Mouse (Mus musculus) NIH3T3 (cell line): ENCODE measurements around the gene BC005537.
"Not testable (repeated sequence)": the region's sequence is repeated elsewhere in the genome, so short reads cannot be mapped to it uniquely, and the experiment has no call there.

ENCODE experiments used
- DNase-seq: peaks from one replicate; pipeline ENCODE4 v3.0.0-alpha.2; 2012; ENCODE audit warnings: low read depth

Gene BC005537

DNA sequence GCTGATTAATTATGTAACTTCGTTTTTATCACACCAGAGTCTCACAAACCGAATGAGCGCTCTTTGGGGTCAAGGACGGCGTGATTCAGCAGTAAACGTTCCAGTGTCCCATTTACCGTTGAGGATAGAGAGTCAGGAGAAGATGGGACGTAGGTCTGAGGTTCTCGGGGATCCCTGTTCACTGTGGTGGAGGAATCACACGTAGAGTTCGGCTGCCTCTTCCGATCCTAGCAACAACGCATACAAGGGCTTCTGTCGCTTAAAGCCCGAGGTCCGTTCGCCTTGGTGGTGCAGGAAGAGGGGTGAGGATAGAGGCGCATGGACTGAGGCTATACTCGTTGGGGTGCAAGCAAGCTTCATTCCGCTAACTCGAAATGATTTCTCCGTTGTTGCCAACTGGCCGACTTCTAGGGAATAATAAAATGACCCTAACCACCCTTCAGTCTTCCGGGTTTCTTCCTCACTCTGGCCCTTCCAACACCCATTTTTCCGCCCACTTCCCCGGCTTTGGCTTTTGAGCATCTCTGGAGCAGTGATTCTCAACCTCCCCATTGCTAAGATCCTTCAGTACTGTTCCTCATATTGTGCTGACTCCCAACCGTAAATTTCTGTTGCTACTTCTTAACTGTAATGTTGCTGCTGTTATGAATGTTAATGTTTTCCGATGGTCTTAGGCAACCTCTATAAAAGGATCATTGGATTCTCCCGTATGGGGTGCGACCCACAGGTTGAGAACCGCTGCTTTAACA lies 1.4 kb upstream of the BC005537 start:
- peak; percentile 48 for DNase-seq

GRCm38 (mm10) chr13:24800674-24801307 lies 666 bp upstream of the BC005537 start:
- peak; percentile 95 for DNase-seq

DNA sequence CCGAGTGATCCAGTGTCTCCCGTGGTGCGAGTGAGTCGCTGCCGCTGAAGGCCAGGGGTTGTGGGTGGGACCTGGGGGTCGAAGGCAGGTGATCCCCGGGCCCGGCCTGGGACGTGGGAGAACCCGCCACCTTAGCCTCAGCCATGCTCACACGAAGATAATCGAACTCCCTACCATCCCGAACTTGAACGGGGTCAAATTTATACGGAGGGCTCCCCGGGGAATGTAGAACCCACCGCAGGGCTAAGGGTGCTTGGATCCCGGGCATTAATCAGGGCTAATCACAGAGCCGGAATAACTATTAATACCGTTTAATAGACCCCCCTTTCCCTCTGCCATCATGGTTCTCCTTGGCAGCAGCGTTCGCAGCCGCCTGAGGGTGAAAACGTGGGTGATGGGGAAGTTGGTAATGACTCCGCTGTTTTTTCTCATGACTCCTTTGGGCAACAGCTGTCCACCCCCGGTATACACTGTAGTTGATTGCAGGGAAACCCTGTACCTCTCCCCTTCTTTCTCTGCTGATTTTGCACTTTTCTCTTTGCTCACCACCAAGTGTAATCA lies 754 bp downstream of the BC005537 start:
- DNase-seq, result peak; percentile 55

DNA sequence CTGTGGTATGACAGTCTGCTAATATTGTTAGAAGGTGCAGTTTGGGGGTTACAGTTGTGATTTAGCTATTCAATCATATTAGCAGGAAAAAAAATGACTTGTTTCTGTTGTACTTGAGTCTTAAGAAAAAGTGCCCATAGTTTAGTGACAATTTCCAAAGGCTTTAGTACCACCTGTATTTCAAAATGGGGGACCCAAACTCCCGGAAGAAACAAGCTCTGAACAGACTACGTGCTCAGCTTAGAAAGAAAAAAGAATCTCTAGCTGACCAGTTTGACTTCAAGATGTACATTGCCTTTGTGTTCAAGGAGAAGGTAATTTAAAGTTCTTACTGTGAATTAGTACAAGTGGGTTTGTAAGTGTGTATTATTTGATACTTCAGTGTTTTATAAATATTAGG lies 1.7 kb downstream of the BC005537 start:
- DNase-seq, result no peak

- DNase-seq, result no peak
Observed at GRCm38 (mm10) chr13:24806079-24806478, 4.6 kb downstream of the BC005537 start.

DNA sequence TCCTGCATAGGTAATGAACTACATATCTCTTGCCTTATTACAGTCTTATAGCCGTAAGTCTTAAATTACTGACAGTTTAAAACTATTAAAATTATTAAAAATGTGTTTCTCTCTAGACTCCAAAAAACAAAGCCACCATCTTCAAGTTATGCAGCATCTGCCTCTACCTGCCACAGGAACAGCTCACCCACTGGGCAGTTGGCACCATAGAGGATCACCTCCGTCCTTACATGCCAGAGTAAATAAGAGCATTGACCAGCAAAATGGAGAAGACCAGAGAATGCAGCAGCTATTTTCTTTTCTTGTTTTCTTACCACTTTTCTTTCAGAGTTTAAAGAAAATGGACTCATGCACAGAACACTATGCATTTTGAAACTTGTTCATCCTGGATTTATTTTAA lies 11.1 kb downstream of the BC005537 start:
- DNase-seq, result no peak

DNA sequence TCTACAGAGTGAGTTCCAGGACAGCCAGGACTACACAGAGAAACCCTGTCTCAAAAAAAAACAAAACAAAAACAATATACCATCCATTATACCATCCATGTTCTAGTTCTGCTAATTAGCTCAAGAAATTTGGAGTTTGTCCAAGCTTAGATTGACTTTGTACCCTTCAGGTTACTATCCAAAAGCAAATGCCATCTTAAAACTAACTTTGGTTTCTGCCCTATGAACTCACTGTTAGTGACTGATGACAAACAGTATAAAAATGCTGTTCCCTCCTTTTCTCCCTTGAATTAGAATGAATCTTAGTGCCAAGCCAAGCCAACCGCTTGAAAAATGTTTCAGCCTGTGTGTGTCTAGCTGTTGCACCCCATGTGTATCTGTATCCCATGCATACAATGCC lies 13.2 kb downstream of the BC005537 start:
- no peak for DNase-seq

- peak; percentile 37 for DNase-seq
Observed at GRCm38 (mm10) chr13:24816125-24817092, 15.0 kb downstream of the BC005537 start.

GRCm38 (mm10) chr13:24819931-24820330 lies 18.5 kb downstream of the BC005537 start:
- DNase-seq, result no peak

- peak; percentile 70 for DNase-seq
Observed at GRCm38 (mm10) chr13:24822663-24823343, 21.3 kb downstream of the BC005537 start.

DNA sequence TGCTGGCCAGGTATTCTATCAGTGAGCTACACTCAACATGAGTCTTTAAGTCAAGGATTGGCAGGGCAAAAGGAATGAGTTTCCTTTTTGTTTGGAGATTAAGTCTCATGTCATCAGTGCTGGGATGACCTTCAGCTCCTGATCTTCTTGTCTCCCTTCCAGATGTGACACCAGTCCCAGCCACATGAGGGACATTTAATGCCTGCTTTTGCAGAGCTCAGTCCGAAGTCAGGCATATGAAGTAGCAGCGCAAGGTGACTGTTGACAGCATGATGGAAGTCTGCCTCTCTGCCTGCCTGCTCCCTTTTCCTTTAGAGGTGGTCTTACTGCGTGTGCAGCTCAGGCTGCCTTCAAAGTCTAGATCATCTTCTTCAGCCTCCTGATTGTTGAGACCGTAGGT lies 23.2 kb downstream of the BC005537 start:
- no peak for DNase-seq

- peak; percentile 40 for DNase-seq
Observed at GRCm38 (mm10) chr13:24825587-24825986, 24.1 kb downstream of the BC005537 start.

GRCm38 (mm10) chr13:24826116-24826515 lies 24.7 kb downstream of the BC005537 start:
- no peak for DNase-seq

GRCm38 (mm10) chr13:24830756-24831352 lies 29.4 kb downstream of the BC005537 start:
- peak; percentile 19 for DNase-seq

- peak; percentile 97 for DNase-seq
Observed at GRCm38 (mm10) chr13:24831353-24832130, 30.1 kb downstream of the BC005537 start, which contains the start of the genes Acot13 and Tdp2. Acot13 (minus strand) TSS chr13:24831540. Tdp2 (plus strand) TSS chr13:24831679.

- DNase-seq, result peak; percentile 27
Observed at GRCm38 (mm10) chr13:24832131-24832810, 30.8 kb downstream of the BC005537 start.

GRCm38 (mm10) chr13:24832811-24833155 lies 31.3 kb downstream of the BC005537 start:
- DNase-seq, result no peak

- not testable (repeated sequence) for DNase-seq
Observed at GRCm38 (mm10) chr13:24837765-24838164, 36.3 kb downstream of the BC005537 start.

- DNase-seq, result no peak
Observed at GRCm38 (mm10) chr13:24839831-24840230, 38.4 kb downstream of the BC005537 start.

DNA sequence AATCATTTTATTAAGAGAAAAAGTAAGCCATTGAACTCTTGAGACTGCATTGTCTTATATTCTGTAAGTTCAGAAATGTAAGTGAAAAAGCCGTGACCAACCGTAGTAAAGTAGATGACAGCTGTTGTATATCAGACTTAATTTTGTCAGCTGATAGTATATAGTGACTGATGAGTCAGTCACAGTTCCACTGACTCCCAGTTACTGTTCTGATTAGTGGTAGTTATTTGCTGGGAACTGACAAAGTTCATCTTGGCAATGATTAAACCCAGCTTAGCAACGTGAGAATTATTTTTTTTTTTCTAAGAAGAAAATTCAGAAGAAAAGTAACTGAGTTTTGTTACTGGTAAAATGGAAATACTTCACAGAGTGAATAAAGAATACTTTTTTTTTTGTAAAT lies 40.2 kb downstream of the BC005537 start:
- no peak for DNase-seq
